Mouse (Mus musculus): ENCODE data around the gene Cmpk2. TPM values are rescaled to one million over a fixed set of nuclear protein-coding genes. Genes with fewer than 3 reads are reported as not detected.
"Not testable (repeated sequence)": the region's sequence is repeated elsewhere in the genome, so short reads cannot be mapped to it uniquely, and the experiment has no call there.

Gene Cmpk2
- polyA plus RNA-seq, 1 experiment, result 6.6 TPM

DNA sequence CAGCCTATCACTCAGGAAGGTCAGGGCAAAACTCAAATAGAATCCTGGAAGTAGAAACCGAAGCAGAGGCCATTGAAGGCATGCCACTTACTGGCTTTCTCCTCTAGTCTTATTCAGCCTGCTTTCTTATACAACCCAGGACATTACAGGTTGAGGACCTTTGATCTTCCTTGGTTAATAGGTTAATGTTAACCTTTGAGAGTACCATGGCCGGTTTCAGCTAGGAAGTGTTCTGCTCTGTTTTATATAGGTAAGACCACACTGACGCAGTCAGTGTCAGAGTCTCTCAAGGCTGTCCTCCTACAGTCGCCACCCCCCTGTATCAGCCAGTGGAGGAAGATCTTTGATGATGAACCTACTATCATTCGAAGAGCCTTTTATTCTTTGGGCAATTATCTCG is 4.7 kb downstream of the Cmpk2 start:
- H3K27ac ChIP-seq (ENCODE audit: control insufficient read depth, insufficient read depth, low read length), result no peak overlapping the region

DNA sequence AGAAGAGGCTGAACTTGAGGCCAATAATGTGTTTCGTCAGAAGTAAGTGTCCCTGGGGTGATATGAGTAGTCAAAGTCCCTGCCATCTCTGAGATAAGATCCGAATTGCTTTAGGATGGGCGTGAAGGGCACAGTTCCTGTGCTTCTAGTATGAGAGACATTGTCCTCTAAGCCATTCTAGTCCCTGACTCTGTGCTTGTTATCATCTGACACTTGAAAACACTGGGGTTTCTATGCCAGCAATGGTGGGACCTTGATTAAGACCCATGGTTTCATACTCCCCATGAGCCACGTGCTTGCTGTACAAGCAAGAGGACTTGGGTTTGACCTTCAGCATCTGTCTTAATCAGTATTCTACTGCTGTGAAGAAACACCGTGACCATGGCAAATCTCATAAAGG is 8.2 kb downstream of the Cmpk2 start:
- no peak for DNase-seq
- WGBS, result 98% methylated on average over 5 of the region's 5 CpGs
- Histone ChIP-seq H3K27ac (ENCODE audit: control insufficient read depth, insufficient read depth, low read length) (no peak overlapping the region), H3K4me1 (replicated peaks; ENCODE audit: control insufficient read depth, insufficient read depth, low read length) (no peaks in the 10 kb centered on the region), H3K36me3 (ENCODE audit: control insufficient read depth, insufficient read depth, low read length) (no peaks in the 10 kb centered on the region), H3K4me3 (ENCODE audit: control insufficient read depth, insufficient read depth, low read length) (no peak overlapping the region), H3K27me3 (ENCODE audit: control insufficient read depth, insufficient read depth, low read length) (no peaks in the 10 kb centered on the region)
- TF ChIP-seq POLR2A (IDR thresholded peaks at IDR 0.05; ENCODE audit: control insufficient read depth, extremely low read depth, insufficient read depth, low read length, poor library complexity), result no peak
- no peak for TF ChIP-seq CTCF (IDR thresholded peaks at IDR 0.05; ENCODE audit: borderline replicate concordance, control insufficient read depth, extremely low read depth, insufficient read depth, low read length, poor library complexity)

More for the DNA sequence above, 4.7 kb downstream of the Cmpk2 start:
- Histone ChIP-seq H3K4me3 (ENCODE audit: control insufficient read depth, insufficient read depth, low read length) (no peak overlapping the region), H3K27me3 (ENCODE audit: control insufficient read depth, insufficient read depth, low read length) (no peaks in the 10 kb centered on the region), H3K36me3 (ENCODE audit: control insufficient read depth, insufficient read depth, low read length) (no peaks in the 10 kb centered on the region), H3K4me1 (replicated peaks; ENCODE audit: control insufficient read depth, insufficient read depth, low read length) (peaks cover 9% of the 10 kb centered on the region)
- 91% methylated on average over 6 of the region's 6 CpGs for WGBS
- no peak for DNase-seq
- TF ChIP-seq POLR2A (IDR thresholded peaks at IDR 0.05; ENCODE audit: control insufficient read depth, extremely low read depth, insufficient read depth, low read length, poor library complexity) (no peak), CTCF (IDR thresholded peaks at IDR 0.05; ENCODE audit: borderline replicate concordance, control insufficient read depth, extremely low read depth, insufficient read depth, low read length, poor library complexity) (no peak)

DNA sequence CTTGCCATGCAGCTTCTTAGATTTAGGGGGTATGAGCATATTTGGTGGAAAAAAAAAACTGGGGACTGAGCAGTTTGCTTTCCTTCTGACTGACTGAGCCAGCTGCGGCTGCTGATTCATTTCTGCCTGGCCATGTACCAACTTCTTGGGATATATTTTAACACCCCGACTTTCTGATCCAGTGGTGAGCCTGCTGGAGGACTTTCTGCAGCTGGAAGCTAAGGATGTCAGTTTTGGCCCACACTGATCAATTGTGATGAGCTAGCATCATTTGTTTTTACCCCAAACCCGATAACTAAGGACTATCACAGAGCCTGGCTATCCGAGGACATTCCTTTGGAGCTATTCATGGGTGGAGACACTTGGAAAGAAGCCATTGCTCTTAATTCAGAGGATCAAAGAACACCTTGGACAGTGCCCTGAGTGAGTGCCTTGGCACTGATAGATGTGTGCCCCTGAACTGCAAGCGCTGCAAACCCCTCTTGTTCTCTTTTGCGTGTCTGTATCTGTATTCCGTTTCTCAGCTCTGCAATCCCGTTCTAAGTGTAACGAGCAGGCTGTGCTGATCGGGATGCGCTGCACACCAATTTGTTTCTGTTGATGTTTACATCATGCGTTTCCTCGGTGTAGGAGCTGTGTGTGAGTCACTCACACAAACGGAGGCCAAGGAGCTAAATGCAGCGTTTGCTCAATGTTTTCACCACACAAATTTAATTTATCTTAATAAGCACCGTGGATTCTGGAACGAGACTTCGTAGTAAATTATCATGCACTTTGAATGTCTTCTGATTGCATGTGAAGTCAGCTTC is 9.4 kb downstream of the Cmpk2 start:
- TF ChIP-seq CTCF (IDR thresholded peaks at IDR 0.05; ENCODE audit: borderline replicate concordance, control insufficient read depth, extremely low read depth, insufficient read depth, low read length, poor library complexity) (no peak), POLR2A (IDR thresholded peaks at IDR 0.05; ENCODE audit: control insufficient read depth, extremely low read depth, insufficient read depth, low read length, poor library complexity) (no peak)
- 96% methylated on average over 18 of the region's 18 CpGs for WGBS
- Histone ChIP-seq H3K4me3 (ENCODE audit: control insufficient read depth, insufficient read depth, low read length) (no peak overlapping the region), H3K4me1 (replicated peaks; ENCODE audit: control insufficient read depth, insufficient read depth, low read length) (no peaks in the 10 kb centered on the region), H3K27me3 (ENCODE audit: control insufficient read depth, insufficient read depth, low read length) (no peaks in the 10 kb centered on the region), H3K36me3 (ENCODE audit: control insufficient read depth, insufficient read depth, low read length) (no peaks in the 10 kb centered on the region), H3K27ac (ENCODE audit: control insufficient read depth, insufficient read depth, low read length) (no peak overlapping the region)
- no peak for DNase-seq

DNA sequence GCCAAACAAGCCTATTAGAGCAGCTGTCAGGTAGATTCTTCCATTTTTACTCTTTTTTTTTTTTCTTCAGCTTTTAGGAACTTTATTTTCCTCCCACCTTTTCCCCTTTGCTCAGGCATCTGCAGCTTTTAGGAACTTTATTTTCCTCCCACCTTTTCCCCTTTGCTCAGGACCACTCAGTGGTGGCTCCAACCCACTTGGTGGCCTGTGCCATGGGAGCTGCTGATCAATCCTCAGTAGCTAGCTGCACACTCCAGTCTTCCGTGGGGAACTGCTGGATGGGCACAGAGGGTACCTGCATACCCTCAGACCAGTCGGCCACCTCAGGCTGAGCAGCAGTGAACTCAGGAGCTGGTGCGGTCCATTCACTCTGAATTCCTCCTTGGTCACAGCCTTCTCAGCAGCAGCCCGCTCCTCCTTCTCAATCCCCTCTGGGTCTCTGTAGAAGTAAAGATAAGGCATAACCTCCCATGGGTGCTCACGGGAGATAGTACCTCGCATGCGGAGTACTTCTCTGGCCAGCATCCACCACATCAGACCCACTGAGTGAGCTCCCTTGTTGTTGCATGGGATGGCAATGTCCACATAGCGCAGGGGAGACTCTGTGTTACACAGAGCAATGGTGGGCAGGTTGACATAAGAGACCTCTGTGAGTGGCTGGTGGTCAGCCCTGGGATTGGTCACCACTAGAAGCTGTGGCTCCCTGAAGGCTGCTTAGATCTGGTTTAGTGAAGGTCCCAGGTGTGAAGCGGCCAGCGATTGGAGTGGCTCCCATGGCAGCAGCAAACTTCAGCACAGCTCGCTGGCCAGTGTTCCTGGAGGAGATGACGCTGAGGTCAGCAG is 17.0 kb downstream of the Cmpk2 start:
- WGBS, result 94% methylated on average over 12 of the region's 12 CpGs
- H3K36me3 ChIP-seq (ENCODE audit: control insufficient read depth, insufficient read depth, low read length); H3K27ac ChIP-seq (ENCODE audit: control insufficient read depth, insufficient read depth, low read length); H3K27me3 ChIP-seq (ENCODE audit: control insufficient read depth, insufficient read depth, low read length); H3K4me1 ChIP-seq (replicated peaks; ENCODE audit: control insufficient read depth, insufficient read depth, low read length); H3K4me3 ChIP-seq (ENCODE audit: control insufficient read depth, insufficient read depth, low read length); DNase-seq: not testable (repeated sequence)

DNA sequence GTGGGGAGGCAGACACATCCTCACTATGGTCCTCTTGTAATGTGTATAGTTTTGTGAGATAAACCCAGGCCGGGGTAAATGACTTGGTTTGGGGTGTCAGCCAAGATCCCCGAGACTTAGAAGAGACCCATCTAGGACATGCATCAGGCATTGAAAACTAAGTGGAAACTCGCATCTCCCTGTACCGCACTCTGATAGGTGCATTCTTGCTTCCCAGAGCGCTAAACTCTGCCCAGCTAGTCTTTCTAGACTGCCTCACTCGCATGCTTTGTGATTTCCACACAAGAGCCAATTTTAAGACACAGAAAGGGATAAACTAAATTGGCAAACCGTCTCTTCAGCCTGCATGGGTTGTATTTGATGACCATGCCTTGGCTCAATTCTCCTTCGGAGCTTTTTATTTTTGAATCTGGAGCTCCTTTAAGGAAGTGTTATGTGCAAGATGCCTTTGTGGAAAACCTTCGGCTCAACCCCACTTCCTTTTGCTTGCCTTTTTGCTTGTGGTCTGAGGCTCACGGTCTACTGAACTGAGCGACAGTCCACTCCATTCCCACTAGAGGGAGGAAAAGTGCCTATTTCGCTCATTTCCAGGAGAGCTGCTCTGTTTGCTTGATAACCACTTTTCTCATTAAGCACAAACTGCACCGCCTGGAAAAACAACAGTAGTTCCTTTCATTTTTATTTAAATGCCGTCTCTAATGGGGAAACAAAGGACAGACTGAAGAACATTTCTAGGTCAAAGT is 19.0 kb downstream of the Cmpk2 start:
- WGBS, result 45% methylated on average over 14 of the region's 14 CpGs
- Histone ChIP-seq H3K27me3 (ENCODE audit: control insufficient read depth, insufficient read depth, low read length) (no peaks in the 10 kb centered on the region), H3K4me1 (replicated peaks; ENCODE audit: control insufficient read depth, insufficient read depth, low read length) (no peaks in the 10 kb centered on the region), H3K4me3 (ENCODE audit: control insufficient read depth, insufficient read depth, low read length) (no peak overlapping the region), H3K36me3 (ENCODE audit: control insufficient read depth, insufficient read depth, low read length) (no peaks in the 10 kb centered on the region), H3K27ac (ENCODE audit: control insufficient read depth, insufficient read depth, low read length) (no peak overlapping the region)
- TF ChIP-seq CTCF (IDR thresholded peaks at IDR 0.05; ENCODE audit: borderline replicate concordance, control insufficient read depth, extremely low read depth, insufficient read depth, low read length, poor library complexity) (no peak), POLR2A (IDR thresholded peaks at IDR 0.05; ENCODE audit: control insufficient read depth, extremely low read depth, insufficient read depth, low read length, poor library complexity) (no peak)
- no peak for DNase-seq

DNA sequence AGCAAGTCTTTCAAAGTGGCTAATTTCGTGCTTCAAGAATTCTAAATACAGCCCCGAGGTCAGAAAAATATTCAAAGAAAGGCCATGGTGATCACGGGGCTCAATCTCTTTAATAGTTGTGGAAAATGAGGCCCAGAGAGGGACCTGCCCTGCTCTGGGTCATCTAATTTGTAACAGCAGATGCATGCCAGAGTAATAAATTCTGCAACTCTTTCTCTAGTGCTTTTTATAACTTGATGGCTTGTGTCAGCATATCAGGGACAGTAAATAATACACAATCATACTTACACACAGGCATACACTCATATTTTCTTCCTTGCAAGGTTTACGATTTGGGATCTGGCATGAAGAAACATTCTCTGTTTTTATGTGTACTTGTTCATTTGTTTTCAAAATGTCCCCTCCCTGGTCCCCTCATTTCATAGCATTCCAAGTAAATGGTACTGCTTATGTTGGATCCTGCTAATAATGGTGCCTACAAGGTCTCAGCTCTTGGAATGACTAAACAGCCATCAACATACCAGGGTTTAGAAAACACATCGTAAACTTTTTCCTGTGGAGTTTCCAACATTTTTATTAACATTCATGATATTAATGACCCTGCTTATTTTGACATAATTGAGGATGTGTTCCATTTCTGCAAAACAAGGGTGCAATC is 19.7 kb downstream of the Cmpk2 start:
- Histone ChIP-seq H3K27me3 (ENCODE audit: control insufficient read depth, insufficient read depth, low read length) (no peaks in the 10 kb centered on the region), H3K36me3 (ENCODE audit: control insufficient read depth, insufficient read depth, low read length) (no peaks in the 10 kb centered on the region), H3K4me3 (ENCODE audit: control insufficient read depth, insufficient read depth, low read length) (no peak overlapping the region), H3K4me1 (replicated peaks; ENCODE audit: control insufficient read depth, insufficient read depth, low read length) (no peaks in the 10 kb centered on the region), H3K27ac (ENCODE audit: control insufficient read depth, insufficient read depth, low read length) (no peak overlapping the region)
- no peak for DNase-seq
- WGBS, result 83% methylated on average over 5 of the region's 5 CpGs
- TF ChIP-seq CTCF (IDR thresholded peaks at IDR 0.05; ENCODE audit: borderline replicate concordance, control insufficient read depth, extremely low read depth, insufficient read depth, low read length, poor library complexity) (no peak), POLR2A (IDR thresholded peaks at IDR 0.05; ENCODE audit: control insufficient read depth, extremely low read depth, insufficient read depth, low read length, poor library complexity) (no peak)
